Mouse (Mus musculus): ENCODE data around the gene Lce1j.

- TF ChIP-seq CTCF (IDR thresholded peaks at IDR 0.05; ENCODE audit: extremely low read depth, insufficient read length, insufficient replicate concordance, low read depth, low read length) = no peak
- no peak for TF ChIP-seq POLR2A (IDR thresholded peaks at IDR 0.05; ENCODE audit: low read depth, low read length)
Observed at GRCm38 (mm10) chr3:92778799-92779198, 11.5 kb downstream of the Lce1j start, which contains the start of gene Lce1i.

Measured in small intestine, adult 2 months (tissue).